In the genomic region with DNA sequence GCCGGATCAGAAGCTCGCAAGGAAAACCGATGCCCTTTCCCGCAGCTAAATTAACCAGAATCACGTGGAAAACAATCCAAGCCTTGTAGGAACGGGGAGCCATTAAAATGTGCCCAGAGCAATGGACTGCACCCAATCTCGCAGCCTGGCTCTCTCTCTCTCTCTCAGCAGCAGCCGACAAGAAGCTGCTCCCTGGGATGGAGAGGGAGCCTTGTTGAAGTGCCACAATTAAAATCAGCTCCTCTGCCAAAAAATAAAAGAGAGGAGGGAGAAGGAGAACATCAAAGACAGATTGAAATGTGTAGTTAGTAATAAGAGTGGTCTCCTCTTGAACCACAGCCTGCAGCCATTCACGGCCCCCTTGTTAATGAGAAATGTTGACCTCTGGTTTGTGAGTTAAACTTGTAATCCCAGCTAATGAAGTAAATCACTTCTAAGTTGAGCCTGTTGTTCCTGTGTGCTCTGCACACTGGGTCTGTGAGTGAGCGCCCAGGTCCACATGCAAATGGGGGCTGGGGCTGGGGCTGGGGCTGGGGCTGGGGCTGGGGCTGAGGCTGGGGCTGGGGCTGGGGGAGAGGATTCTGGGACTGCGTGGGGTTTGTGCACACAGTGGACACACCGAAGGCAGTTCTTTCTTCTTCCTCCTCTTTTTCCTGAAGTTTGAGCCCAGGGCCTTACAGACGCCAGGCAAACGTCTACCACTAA, we compare ENCODE assay signal across 10 mouse cellular contexts. TPM values are rescaled to one million over a fixed set of nuclear protein-coding genes. Genes with fewer than 3 reads are reported as not detected.
A peak's percentile ranks its signal among the peaks of the same experiment; 100 is the strongest.
DNase-seq lines count a peak whose midpoint lies in the region; ATAC-seq and TF ChIP-seq lines count a peak whose summit lies in the region.
"Had no signal": no experiment of that assay in that cellular context is flagged by ENCODE, and none has a peak within 500 bp of the region (broad histone marks: within the 10 kb centered on the region; RNA-seq: fewer than 3 reads in every experiment).

No protein-coding gene starts in this region.

- peak overlapping the region; percentile 10 for H3K27ac ChIP-seq in forebrain, embryonic 16.5 days (ENCODE audit: low read length)
- H3K27ac ChIP-seq: heart, adult 2 months; liver, embryonic 15.5 days had no signal

- H3K4me3 ChIP-seq in E14TG2a.4 (replicated peaks; ENCODE audit: low read length), result peak overlapping the region; percentile 4; the same call in 1 of the 2 replicates
- H3K4me3 ChIP-seq in forebrain, embryonic 16.5 days (replicated peaks; ENCODE audit: low read length), result no peak overlapping the region
- H3K4me3 ChIP-seq: heart, adult 2 months; liver, embryonic 15.5 days had no signal

- no peaks in the 10 kb centered on the region for H3K36me3 ChIP-seq in E14TG2a.4 (ENCODE audit: insufficient read depth, low read length)
- no peaks in the 10 kb centered on the region for H3K36me3 ChIP-seq in forebrain, embryonic 16.5 days (ENCODE audit: control insufficient read depth, insufficient read depth)
- H3K36me3 ChIP-seq: liver, embryonic 15.5 days had no signal

- no peaks in the 10 kb centered on the region for H3K9me3 ChIP-seq in E14TG2a.4 (ENCODE audit: low read length)
- H3K9me3 ChIP-seq in forebrain, embryonic 16.5 days (ENCODE audit: control insufficient read depth, low read length), result no peaks in the 10 kb centered on the region
- H3K9me3 ChIP-seq: liver, embryonic 15.5 days had no signal

- H3K4me1 ChIP-seq in E14TG2a.4 (replicated peaks; ENCODE audit: low read depth, low read length), result peaks cover 72% of the 10 kb centered on the region
- peaks cover 20% of the 10 kb centered on the region for H3K4me1 ChIP-seq in forebrain, embryonic 16.5 days (replicated peaks; ENCODE audit: control insufficient read depth, insufficient read depth, low read length)
- H3K4me1 ChIP-seq: liver, embryonic 15.5 days had no signal

- no peak overlapping the region for H3K4me2 ChIP-seq in forebrain, embryonic 16.5 days (ENCODE audit: low read length)
- H3K4me2 ChIP-seq: liver, embryonic 15.5 days had no signal

- DNase-seq in Muller cell, postnatal 12 days (ENCODE audit: inconsistent ontology term), result peak; percentile 11
- peak; percentile 25 to 55 for DNase-seq in kidney, postnatal 25 days
- DNase-seq in gastrocnemius, postnatal 10 days, result no peak
- DNase-seq in cerebellum, postnatal 25 days, result no peak
- no peak for DNase-seq in liver
- no peak for DNase-seq in thymus, postnatal 36 days
- DNase-seq: heart, adult 2 months had no signal

- 10% methylated on average over 14 of the region's 14 CpGs for WGBS in forebrain, embryonic 16.5 days

- no peak for TF ChIP-seq CTCF in E14TG2a.4 (conservative IDR thresholded peaks at IDR 0.05; ENCODE audit: low read length)

- ATAC-seq in forebrain, embryonic 16.5 days, result peak; percentile 73

- H3K27me3 ChIP-seq in E14TG2a.4 (ENCODE audit: insufficient read depth, low read length), result no peaks in the 10 kb centered on the region
- H3K27me3 ChIP-seq in forebrain, embryonic 16.5 days (replicated peaks; ENCODE audit: control insufficient read depth, insufficient read depth, low read length), result no peaks in the 10 kb centered on the region
- H3K27me3 ChIP-seq: liver, embryonic 15.5 days had no signal

- no peak overlapping the region for H3K9ac ChIP-seq in forebrain, embryonic 16.5 days (replicated peaks; ENCODE audit: low read depth, low read length)
- H3K9ac ChIP-seq: liver, embryonic 15.5 days had no signal

RNA-seq across cellular contexts. Expression of a gene that starts 59.8 kb away (rescaled TPM):
- polyA plus RNA-seq in forebrain, embryonic 16.5 days (2015; fragmentation: Nextera tagmentation; extraction: Ambion mirVana), result 25.2 and 28.1 TPM in 2 replicates
- total RNA-seq in gastrocnemius, postnatal 10 days (2021), result 10 to 100 TPM; 37.0 to 37.2 TPM

Comparison
In these comparisons a context has a peak if more than half of its experiments do, and no peak if none do; other contexts are left out.
1. DNase-seq: peak in Muller cell, postnatal 12 days (single experiment) and kidney, postnatal 25 days (2 of 2); none in gastrocnemius, postnatal 10 days (single experiment), cerebellum, postnatal 25 days (0 of 2), liver (single experiment) and thymus, postnatal 36 days (0 of 2).